Mouse (Mus musculus) monocyte, adult 5-6 weeks (primary cell): ENCODE results near the gene Sec24c. TPM values are rescaled to one million over a fixed set of nuclear protein-coding genes. Genes with fewer than 3 reads are reported as not detected.
"Not testable (repeated sequence)": the region's sequence is repeated elsewhere in the genome, so short reads cannot be mapped to it uniquely, and the experiment has no call there.

ENCODE experiments used
- ATAC-seq: fragments of 153-309, 156-312 bp; replicated peaks from 2 replicates; pipeline ENCODE4 v1.8.0; 2017; ENCODE audit warnings: mild to moderate bottlenecking; ENCODE audit not compliant: low TSS enrichment, insufficient number of reproducible peaks, severe bottlenecking, poor library complexity, low FRiP score
- total RNA-seq: library from RNA; stranded (forward); fragments of 200-1000, 200-491, 200-594 nt; gene quantifications from 3 replicates; pipeline ENCODE4 v1.2.3, GENCODE M21; 2017

Sec24c gene
- total RNA-seq, 1 experiment from 2014 or later: 156 TPM

DNA sequence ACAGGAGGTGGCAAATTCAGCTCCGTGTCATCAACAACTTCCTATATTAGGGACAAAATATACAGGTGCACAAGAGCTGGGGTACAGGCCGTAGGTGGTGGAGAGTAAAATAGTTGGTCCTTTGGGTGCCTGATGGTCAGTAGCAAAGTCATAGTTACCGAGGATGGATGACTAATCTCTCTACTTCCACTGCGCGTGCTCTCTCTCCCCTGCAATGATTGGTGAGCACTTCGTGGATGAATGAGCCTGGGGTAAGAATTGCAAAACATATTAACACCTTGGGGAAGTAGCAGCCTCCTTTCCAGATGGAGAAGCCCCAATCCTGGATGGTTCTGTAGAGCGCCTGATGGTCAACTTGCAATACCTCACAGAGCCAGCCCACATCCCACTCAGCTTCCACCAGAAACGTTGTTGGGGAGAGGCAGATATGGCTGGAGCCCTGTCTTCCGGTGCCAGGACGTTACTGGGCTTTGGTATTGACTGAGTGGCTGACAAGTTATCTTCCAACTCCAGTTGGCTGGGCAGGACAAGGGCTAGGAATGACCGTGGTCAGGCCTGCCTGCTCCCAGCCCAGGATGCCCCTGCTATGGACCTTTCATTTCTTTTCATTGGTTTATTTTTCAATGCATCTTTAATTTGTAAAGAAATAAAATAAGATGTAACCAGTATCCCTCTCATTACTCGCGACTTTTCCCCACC lies 20.2 kb downstream of the Sec24c start:
- ATAC-seq: no peak

DNA sequence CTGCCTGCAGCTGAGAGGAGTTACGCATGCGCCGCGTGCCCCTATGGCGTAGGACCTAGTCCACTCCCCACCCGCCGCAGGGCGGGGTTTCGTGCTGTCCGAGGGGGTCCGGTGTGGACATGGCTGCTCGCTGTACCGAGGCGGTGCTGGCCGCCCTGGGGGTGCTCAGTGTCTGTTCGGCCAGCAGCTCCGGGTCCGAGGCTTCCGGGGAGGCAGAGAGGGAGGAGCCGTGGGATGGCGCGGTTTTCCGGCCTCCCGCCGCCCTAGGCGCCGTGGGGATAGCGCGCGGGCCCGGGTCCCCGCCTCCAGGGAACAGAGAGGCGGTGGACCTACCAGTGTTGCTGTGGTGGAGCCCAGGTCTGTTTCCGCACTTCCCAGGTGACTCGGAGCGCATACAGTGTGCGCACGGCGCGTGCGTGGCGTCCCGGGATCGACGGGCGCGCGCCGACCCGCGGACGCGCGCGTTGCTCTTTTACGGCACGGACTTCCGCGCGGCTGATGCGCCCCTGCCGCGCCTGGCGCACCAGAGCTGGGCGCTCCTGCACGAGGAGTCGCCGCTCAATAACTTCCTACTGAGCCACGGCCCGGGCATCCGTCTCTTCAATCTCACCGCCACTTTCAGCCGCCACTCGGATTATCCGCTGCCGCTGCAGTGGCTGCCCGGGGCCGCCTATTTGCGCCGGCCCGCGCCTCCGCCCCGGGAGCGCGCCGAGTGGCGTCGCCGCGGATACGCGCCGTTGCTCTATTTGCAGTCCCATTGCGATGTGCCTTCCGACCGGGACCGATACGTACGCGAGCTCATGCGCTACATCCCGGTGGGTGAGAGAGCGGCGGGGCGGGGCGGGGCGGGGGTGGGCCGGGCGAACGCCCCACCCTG lies 21.0 kb downstream of the Sec24c start, which contains the start of gene Fut11:
Gene Fut11, plus strand, starts transcription at position 85 of the 877 bp plus-strand sequence.
- ATAC-seq: peak; percentile 60

DNA sequence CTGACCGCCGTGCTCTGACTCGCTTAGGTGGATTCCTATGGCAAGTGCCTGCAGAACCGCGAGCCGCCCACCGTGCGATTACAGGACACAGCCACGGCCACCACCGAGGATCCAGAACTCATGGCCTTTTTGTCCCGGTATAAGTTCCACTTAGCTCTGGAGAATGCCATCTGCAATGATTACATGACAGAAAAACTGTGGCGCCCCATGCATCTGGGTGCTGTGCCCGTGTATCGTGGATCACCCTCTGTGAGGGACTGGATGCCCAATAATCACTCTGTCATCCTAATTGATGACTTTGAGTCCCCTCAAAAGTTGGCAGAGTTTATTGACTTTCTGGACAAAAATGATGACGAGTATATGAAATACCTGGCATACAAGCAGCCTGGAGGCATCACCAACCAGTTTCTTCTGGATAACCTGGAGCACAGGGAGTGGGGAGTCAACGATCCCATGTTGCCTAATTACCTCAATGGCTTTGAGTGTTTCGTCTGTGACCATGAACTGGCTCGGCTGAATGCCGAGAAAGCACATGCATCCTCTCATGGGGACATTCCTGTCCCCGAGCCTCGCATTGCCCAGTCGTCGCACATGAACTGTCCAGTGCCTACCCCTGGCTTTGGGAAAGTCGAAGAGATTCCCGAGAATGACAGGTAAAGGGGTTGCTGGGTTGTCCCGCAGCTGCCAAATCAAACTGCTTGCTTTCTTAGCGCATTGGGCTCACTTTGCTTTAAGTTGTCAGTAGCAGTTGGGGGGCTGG lies 21.8 kb downstream of the Sec24c start:
- peak; percentile 25; the same call in 1 of the 2 replicates for ATAC-seq

DNA sequence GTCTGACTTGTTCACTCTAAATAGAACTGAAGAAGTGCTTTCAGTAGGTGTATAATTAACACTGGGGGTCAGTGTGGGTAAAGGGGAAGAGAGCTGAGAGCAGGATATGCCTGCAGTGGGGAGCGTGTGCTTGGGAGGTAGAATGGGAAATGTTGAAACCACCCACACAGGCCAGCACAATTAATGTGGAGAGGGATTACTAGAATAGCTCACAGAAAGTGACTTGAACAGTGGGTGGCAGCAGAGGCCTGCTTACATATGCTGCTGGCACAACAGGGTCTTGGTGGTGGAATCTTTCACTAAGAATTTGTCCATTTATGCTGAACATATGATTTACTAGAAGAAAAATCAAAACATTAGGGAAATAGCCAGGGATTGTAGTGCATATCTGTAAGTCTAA lies 22.9 kb downstream of the Sec24c start:
- no peak for ATAC-seq

- no peak for ATAC-seq
Measured at GRCm38 (mm10) chr14:20698515-20698914, 24.4 kb downstream of the Sec24c start.

GRCm38 (mm10) chr14:20700362-20700761 lies 26.3 kb downstream of the Sec24c start:
- ATAC-seq: no peak

DNA sequence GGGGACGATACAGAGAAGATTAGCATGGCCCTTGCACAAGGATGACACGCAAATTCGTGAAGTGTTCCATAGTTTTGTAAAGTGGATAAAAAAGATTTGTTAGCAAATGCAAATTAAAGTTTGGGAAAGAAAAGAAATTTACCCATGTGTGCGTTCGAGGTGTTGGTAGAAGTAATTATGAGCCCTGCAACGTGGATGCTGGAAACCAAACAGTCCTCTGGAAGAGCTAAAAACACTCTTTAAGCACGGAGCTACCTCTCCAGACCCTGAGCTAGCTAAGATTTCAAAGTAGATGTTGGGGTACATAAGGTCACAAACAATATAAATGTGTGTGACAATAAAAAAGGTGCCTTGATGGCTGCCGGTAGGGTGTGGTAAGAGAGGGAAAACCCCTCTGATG lies 27.4 kb downstream of the Sec24c start:
- ATAC-seq: no peak

- ATAC-seq: no peak
Measured at GRCm38 (mm10) chr14:20702096-20702740, 28.1 kb downstream of the Sec24c start.

- peak; percentile 87 for ATAC-seq
Measured at GRCm38 (mm10) chr14:20702741-20703381, 28.8 kb downstream of the Sec24c start, which contains the start of gene Chchd1. Chchd1 (plus strand) TSS chr14:20703006.

GRCm38 (mm10) chr14:20703461-20703860 lies 29.4 kb downstream of the Sec24c start:
- ATAC-seq: not testable (repeated sequence)

GRCm38 (mm10) chr14:20707201-20708190 lies 33.4 kb downstream of the Sec24c start, which contains the start of gene Zswim8:
Zswim8 (plus strand) TSS chr14:20707552.
- peak; percentile 83 for ATAC-seq

DNA sequence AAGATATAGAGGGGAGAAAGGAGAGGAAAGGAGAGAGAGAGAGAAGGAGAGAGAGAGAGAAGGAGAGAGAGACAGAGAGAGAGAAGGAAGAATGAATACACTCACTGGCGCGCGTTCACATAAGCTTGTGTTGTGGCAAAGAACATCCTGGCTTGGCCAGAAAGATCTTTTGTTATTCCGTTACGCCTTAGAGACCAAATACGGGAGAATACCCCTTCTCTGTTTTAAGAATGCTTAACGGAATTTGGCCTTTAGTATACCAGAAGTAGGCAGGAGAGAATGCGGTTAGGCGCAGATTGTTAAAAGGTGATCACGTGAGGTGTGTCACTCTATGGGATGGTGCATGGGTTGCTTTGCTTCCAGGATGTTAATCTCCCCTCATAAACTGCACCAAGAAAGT lies 34.1 kb downstream of the Sec24c start:
- no peak for ATAC-seq

DNA sequence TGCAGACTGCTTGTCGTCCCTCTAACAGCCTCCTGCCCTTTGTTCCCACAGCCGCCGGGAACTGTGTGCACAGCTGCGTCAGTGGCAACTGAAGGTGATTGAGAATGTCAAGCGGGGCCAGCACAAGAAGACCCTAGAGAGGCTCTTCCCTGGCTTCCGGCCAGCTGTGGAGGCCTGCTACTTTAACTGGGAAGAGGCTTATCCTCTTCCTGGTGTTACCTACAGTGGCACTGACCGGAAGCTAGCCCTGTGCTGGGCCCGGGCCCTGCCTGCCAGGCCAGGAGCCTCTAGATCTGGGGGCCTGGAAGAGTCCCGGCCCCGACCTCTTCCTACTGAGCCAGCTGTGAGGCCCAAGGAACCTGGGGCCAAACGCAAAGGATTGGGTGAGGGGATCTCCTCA lies 39.7 kb downstream of the Sec24c start:
- no peak for ATAC-seq

DNA sequence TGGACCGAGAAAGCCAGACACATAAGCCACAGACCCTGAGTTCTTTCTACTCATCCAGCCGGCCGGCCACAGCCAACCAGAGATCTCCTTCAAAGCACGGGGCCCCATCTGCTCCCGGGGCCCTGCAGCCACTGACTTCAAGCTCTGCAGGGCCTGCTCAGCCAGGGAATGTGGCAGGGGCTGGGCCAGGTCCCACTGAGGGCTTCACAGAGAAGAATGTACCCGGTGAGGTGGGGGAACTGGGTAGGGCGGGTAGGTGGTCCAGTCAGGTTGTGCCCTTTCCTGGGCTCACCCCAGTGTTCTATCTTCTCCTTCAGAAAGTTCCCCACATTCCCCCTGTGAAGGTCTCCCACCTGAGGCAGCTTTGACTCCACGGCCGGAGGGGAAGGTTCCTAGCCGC lies 44.3 kb downstream of the Sec24c start:
- no peak for ATAC-seq

- ATAC-seq: no peak
Measured at GRCm38 (mm10) chr14:20719767-20720166, 45.7 kb downstream of the Sec24c start.

- ATAC-seq: no peak
Measured at GRCm38 (mm10) chr14:20721371-20721770, 47.3 kb downstream of the Sec24c start.

GRCm38 (mm10) chr14:20723006-20723405 lies 48.9 kb downstream of the Sec24c start:
- ATAC-seq: no peak
